Mouse (Mus musculus): ENCODE measurements around the gene Meltf. TPM values are rescaled to one million over a fixed set of nuclear protein-coding genes. Genes with fewer than 3 reads are reported as not detected.

The Meltf gene
- polyA plus RNA-seq, 1 experiment = 0.46 TPM

DNA sequence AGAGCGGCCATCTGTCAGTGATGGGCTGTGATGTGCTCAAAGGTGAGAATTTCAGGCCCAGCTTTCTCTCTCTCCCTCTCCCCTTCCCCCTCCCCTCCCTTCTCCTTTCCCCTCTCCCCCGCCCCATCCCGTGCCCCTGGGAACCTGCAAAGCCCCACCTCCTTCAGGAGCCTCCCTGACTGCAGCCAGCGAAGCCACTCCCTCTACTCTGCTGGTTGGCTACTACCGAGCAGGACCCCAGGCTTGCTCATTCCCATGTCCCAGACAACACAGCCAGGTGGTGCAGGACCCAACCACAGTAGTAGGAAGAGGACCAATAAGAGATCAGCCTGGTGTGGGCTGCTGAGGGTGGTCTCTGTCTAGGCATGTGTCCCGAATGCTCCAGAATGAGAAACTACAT is 5.3 kb downstream of the Meltf start:
- H3K4me1 ChIP-seq (ENCODE audit: control insufficient read depth, insufficient read depth, low read length) = peaks cover 2% of the 10 kb centered on the region; the same call in 1 of the 2 replicates
- TF ChIP-seq POLR2A (IDR thresholded peaks at IDR 0.05; ENCODE audit: extremely low read depth, insufficient read depth, low read length) (no peak), CTCF (IDR thresholded peaks at IDR 0.05; ENCODE audit: extremely low read depth, insufficient read depth, low read length) (no peak)
- H3K4me3 ChIP-seq (ENCODE audit: insufficient read depth, low read length) = no peak overlapping the region
- H3K27ac ChIP-seq (ENCODE audit: insufficient read depth, low read length) = no peak overlapping the region

DNA sequence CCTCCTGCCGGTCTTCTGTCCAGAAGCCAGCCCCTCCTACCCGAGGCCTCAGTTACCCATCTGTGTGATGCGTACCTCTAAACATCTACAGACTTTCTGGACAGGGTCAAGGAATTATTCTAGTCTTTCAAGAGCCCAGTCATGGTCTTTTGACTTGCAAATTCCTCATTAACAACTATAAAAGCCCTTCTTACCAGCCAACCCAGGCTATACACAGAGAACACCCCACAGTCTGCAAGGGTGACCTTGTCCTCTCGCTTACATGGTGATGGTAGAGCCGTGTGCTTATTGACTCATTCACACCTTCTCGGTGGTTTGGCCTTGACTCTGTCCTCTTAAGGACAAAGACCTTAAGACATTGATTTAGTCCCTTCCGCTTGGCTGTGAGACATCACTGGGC is 12.3 kb downstream of the Meltf start:
- TF ChIP-seq POLR2A (IDR thresholded peaks at IDR 0.05; ENCODE audit: extremely low read depth, insufficient read depth, low read length) (no peak), CTCF (IDR thresholded peaks at IDR 0.05; ENCODE audit: extremely low read depth, insufficient read depth, low read length) (no peak)
- no peaks in the 10 kb centered on the region for H3K4me1 ChIP-seq (ENCODE audit: control insufficient read depth, insufficient read depth, low read length)
- no peak overlapping the region for H3K4me3 ChIP-seq (ENCODE audit: insufficient read depth, low read length)
- no peak overlapping the region for H3K27ac ChIP-seq (ENCODE audit: insufficient read depth, low read length)

- Histone ChIP-seq H3K4me3 (ENCODE audit: insufficient read depth, low read length) (no peak overlapping the region), H3K4me1 (ENCODE audit: control insufficient read depth, insufficient read depth, low read length) (peaks cover 13% of the 10 kb centered on the region), H3K27ac (ENCODE audit: insufficient read depth, low read length) (0 out of 2 replicates have a peak overlapping the region, but pooled peaks have one; percentile 37)
- no peak for TF ChIP-seq CTCF (IDR thresholded peaks at IDR 0.05; ENCODE audit: extremely low read depth, insufficient read depth, low read length)
- no peak for TF ChIP-seq POLR2A (IDR thresholded peaks at IDR 0.05; ENCODE audit: extremely low read depth, insufficient read depth, low read length)
Measured at GRCm38 (mm10) chr16:31893396-31894141, 15.0 kb downstream of the Meltf start.

DNA sequence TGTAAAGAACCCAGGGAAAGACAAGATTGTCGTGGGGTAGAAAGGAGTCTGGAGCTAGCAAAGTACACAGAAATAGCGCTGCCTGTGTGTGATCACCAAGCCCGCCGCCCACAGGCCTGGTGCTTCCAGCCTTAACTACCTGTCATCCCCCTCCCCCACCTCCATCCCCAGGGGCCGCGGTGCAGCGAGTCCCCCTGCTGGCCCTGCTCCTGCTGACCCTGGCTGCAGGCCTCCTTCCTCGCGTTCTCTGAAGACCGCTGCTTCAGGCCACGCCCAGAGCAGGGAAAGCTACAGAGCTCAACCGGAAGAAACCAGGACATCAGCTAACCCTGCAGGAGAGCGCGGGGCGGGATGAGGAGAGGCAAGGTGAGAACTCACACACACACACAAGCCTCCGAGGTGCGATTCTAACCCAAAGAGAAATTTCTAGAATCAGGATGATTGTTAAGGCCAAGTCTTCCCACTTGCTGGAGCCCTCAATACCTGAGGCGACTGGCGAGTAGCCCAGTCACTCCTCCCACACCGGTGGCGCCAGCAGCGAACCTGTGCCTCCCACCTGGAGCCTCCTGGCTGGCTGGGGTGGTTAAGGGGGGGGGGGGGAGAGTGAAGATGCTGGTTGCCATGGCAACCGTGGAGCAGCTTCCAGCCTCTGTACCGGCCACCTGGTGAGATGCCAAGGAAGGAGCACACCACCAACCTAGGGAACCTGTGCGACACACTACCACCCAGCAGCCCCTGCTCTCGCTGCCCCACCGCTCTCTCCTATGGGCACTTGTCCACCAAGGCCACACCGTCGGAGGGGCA is 18.6 kb downstream of the Meltf start:
- Histone ChIP-seq H3K27ac (ENCODE audit: insufficient read depth, low read length) (peak overlapping the region; percentile 92), H3K4me3 (ENCODE audit: insufficient read depth, low read length) (0 out of 2 replicates have a peak overlapping the region, but pooled peaks have one; percentile 4), H3K4me1 (ENCODE audit: control insufficient read depth, insufficient read depth, low read length) (peaks cover 14% of the 10 kb centered on the region)
- TF ChIP-seq CTCF (IDR thresholded peaks at IDR 0.05; ENCODE audit: extremely low read depth, insufficient read depth, low read length) (no peak), POLR2A (IDR thresholded peaks at IDR 0.05; ENCODE audit: extremely low read depth, insufficient read depth, low read length) (0 out of 2 replicates have a peak, but pooled peaks have one; percentile 16)

DNA sequence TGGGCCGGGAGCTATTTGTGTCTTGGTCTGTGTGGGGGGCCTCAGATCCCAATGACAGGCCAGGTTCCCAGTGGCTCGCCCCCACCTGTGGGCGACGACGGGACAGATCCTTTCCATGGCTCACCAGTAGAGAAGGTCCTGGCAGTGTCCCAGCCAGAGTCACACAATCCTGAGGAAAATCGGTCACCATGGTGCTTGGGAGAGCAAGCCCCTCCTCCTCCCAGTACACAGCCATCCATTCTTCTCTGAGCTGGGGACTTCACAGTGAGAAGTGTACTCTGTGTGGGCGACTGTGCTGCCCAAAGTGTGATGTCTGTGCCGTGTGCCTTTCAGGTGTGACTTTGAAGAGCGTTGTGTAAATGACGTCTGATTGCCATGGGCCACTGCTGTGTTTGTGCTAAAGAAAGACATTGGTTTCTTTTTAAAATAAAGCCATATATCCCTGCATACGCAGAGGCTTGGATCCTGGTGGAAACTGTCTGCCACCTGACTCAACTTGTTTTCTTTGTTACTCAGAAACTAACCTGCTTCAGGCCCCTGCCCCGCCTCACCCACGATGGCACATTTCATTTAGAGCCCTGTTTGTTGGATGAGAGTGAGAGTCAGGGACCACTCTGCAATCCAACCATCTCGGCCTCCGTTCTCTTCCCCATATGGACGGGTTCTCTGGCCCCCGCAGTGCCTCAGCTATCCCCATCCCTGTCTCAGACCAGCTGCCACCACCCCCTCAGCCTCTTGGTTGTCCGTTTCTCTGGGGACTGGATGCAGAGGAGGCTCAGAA is 20.1 kb downstream of the Meltf start:
- H3K27ac ChIP-seq (ENCODE audit: insufficient read depth, low read length) = peak overlapping the region; percentile 65
- H3K4me1 ChIP-seq (ENCODE audit: control insufficient read depth, insufficient read depth, low read length) = peaks cover 14% of the 10 kb centered on the region
- no peak overlapping the region for H3K4me3 ChIP-seq (ENCODE audit: insufficient read depth, low read length)
- TF ChIP-seq CTCF (IDR thresholded peaks at IDR 0.05; ENCODE audit: extremely low read depth, insufficient read depth, low read length) = no peak
- 0 out of 2 replicates have a peak, but pooled peaks have one; percentile 14 for TF ChIP-seq POLR2A (IDR thresholded peaks at IDR 0.05; ENCODE audit: extremely low read depth, insufficient read depth, low read length)

GRCm38 (mm10) chr16:31901886-31902285 is 23.3 kb downstream of the Meltf start:
- no peak overlapping the region for H3K27ac ChIP-seq (ENCODE audit: insufficient read depth, low read length)

DNA sequence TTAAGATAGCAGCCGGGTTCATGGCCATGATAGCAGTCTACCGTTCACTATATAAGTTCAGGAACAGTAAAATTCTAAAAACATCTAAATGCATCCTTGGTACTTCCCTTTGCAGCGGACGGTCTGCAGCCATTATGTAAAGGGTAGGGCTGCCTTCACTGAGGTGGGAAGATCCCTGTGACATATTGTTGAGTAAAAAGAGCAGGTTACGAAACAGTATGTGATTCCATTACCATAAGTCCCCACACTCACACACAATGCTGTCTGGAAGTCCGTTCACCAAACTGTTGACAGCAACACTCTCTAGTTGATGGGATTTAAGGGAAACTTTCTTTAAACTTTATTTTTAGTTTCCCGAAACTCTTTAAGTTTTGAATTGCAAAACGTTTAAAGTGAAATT is 24.6 kb downstream of the Meltf start:
- H3K4me3 ChIP-seq (ENCODE audit: insufficient read depth, low read length) = no peak overlapping the region
- no peak overlapping the region for H3K27ac ChIP-seq (ENCODE audit: insufficient read depth, low read length)
- TF ChIP-seq CTCF (IDR thresholded peaks at IDR 0.05; ENCODE audit: extremely low read depth, insufficient read depth, low read length) (no peak), POLR2A (IDR thresholded peaks at IDR 0.05; ENCODE audit: extremely low read depth, insufficient read depth, low read length) (no peak)
- peaks cover 3% of the 10 kb centered on the region; the same call in 1 of the 2 replicates for H3K4me1 ChIP-seq (ENCODE audit: control insufficient read depth, insufficient read depth, low read length)

More at GRCm38 (mm10) chr16:31901886-31902285, 23.3 kb downstream of the Meltf start:
- Histone ChIP-seq H3K4me1 (ENCODE audit: control insufficient read depth, insufficient read depth, low read length) (peaks cover 13% of the 10 kb centered on the region), H3K4me3 (ENCODE audit: insufficient read depth, low read length) (no peak overlapping the region)
- no peak for TF ChIP-seq CTCF (IDR thresholded peaks at IDR 0.05; ENCODE audit: extremely low read depth, insufficient read depth, low read length)

DNA sequence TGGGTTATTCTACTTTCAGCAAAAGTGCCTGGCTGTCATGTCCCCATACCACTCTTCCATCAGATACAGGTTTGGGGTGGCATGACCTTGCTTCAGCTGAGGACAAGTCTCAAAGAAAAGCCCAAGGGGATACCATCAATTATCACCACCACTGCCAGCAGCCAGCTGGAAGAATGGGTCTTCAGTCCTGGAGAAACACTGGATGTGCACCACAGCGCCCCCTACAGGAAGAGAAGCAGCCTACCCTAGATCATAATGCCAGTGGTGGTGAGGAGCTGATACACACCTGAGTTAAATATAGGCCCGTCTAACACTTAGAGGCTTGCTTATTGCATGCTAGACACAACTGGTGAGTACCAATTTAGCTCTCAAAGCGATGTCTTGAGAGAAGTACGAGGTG is 26.7 kb downstream of the Meltf start:
- Histone ChIP-seq H3K27ac (ENCODE audit: insufficient read depth, low read length) (peak overlapping the region; percentile 54; the same call in 1 of the 2 replicates), H3K4me3 (ENCODE audit: insufficient read depth, low read length) (no peak overlapping the region), H3K4me1 (ENCODE audit: control insufficient read depth, insufficient read depth, low read length) (peaks cover 5% of the 10 kb centered on the region; the same call in 1 of the 2 replicates)
- TF ChIP-seq POLR2A (IDR thresholded peaks at IDR 0.05; ENCODE audit: extremely low read depth, insufficient read depth, low read length) = no peak
- peak; percentile 36; the same call in 1 of the 2 replicates for TF ChIP-seq CTCF (IDR thresholded peaks at IDR 0.05; ENCODE audit: extremely low read depth, insufficient read depth, low read length)

Data from cortical plate, adult 2 months (tissue).